Mouse (Mus musculus) embryonic fibroblast, embryonic 13.5 days (primary cell): ENCODE measurements at regions not wholly inside any gene's neighbourhood (a gene's known extent, or its start where the extent isn't known, plus 50 kb on each side); places are given as distances from the start of the nearest gene placed in this dataset.

Source experiments
- CTCF ChIP-seq: IDR thresholded peaks from 2 replicates; pipeline ENCODE4 v1.5.1; 2011; ENCODE audit warnings: mild to moderate bottlenecking, control low read depth, low read length, moderate library complexity, borderline replicate concordance; ENCODE audit not compliant: insufficient read depth
- POLR2A ChIP-seq: IDR thresholded peaks from 2 replicates; pipeline ENCODE4 v1.6.1; 2011; ENCODE audit warnings: low read depth, mild to moderate bottlenecking, control low read depth, low read length, moderate library complexity

DNA sequence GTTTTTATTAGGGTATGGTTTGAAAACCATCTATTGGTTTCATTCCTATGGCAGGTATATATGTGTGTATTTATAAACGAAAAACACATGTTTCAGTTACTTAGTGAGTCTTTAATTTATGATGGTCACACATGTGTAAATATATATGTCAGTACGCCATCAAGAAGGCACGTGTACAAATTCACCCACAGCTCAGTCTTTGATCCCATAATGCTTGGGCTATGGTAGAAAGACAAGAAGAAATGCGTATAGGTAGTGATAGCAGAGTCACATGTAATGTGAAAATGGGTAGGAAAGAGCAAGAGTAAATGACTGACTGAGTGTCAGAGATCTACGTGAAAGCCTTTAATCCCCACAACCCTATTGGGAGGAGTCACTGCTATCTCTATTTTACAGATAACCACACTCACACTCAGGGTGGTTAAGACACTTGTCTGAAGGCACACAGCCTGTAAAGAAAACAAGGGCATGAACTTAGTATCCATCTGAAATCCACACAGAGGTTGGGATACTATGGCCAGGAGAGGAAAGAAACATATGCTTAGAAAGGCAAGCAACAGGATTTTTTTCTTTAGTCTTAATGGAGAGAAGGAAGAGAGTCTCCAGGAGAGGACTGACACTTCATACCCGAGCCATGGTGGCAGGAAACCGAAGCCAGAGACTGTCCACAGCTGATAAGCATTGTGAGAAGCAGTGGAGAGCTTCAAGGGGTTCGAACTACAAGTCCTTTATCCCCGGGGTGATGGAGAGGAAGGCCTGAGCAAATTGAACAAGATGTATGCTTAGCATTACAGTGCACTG, 82.1 kb upstream of the Nrip1 start:
- TF ChIP-seq CTCF: no peak
- TF ChIP-seq POLR2A: no peak
